7 mouse cellular contexts compared by ENCODE assay signal in genomic region chr1:52597761-52598160, GRCm38 (mm10). TPM values are rescaled to one million over a fixed set of nuclear protein-coding genes. Genes with fewer than 3 reads are reported as not detected.
A peak's percentile ranks its signal among the peaks of the same experiment; 100 is the strongest.
DNase-seq lines count a peak whose midpoint lies in the region; ATAC-seq and TF ChIP-seq lines count a peak whose summit lies in the region.

No protein-coding gene starts in this region.

- no peak for TF ChIP-seq CTCF in E14TG2a.4 (conservative IDR thresholded peaks at IDR 0.05; ENCODE audit: low read length)

- H3K4me1 ChIP-seq in E14TG2a.4 (replicated peaks; ENCODE audit: low read depth, low read length) = peaks cover 28% of the 10 kb centered on the region
- peaks cover 3% of the 10 kb centered on the region; the same call in 1 of the 2 replicates for H3K4me1 ChIP-seq in forebrain, embryonic 12.5 days
- H3K4me1 ChIP-seq in hindbrain, embryonic 13.5 days (replicated peaks) = peaks cover 15% of the 10 kb centered on the region

- H3K27me3 ChIP-seq in E14TG2a.4 (ENCODE audit: insufficient read depth, low read length) = no peaks in the 10 kb centered on the region
- H3K27me3 ChIP-seq in forebrain, embryonic 12.5 days = no peaks in the 10 kb centered on the region
- no peaks in the 10 kb centered on the region for H3K27me3 ChIP-seq in hindbrain, embryonic 13.5 days

- no peaks in the 10 kb centered on the region for H3K36me3 ChIP-seq in E14TG2a.4 (ENCODE audit: insufficient read depth, low read length)
- H3K36me3 ChIP-seq in forebrain, embryonic 12.5 days (replicated peaks) = no peaks in the 10 kb centered on the region
- H3K36me3 ChIP-seq in hindbrain, embryonic 13.5 days = no peaks in the 10 kb centered on the region

- H3K27ac ChIP-seq in forebrain, embryonic 12.5 days = no peak overlapping the region
- no peak overlapping the region for H3K27ac ChIP-seq in hindbrain, embryonic 13.5 days

- peaks cover 32% of the 10 kb centered on the region for H3K9me3 ChIP-seq in E14TG2a.4 (ENCODE audit: low read length)
- H3K9me3 ChIP-seq in forebrain, embryonic 12.5 days = no peaks in the 10 kb centered on the region
- H3K9me3 ChIP-seq in hindbrain, embryonic 13.5 days = no peaks in the 10 kb centered on the region

- no peak overlapping the region for H3K9ac ChIP-seq in forebrain, embryonic 12.5 days
- H3K9ac ChIP-seq in hindbrain, embryonic 13.5 days = no peak overlapping the region

- H3K4me3 ChIP-seq in E14TG2a.4 (replicated peaks; ENCODE audit: low read length) = peak overlapping the region; percentile 35
- no peak overlapping the region for H3K4me3 ChIP-seq in forebrain, embryonic 12.5 days (replicated peaks)
- H3K4me3 ChIP-seq in hindbrain, embryonic 13.5 days = no peak overlapping the region

- peak; percentile 72; the same call in 1 of the 2 replicates for ATAC-seq in forebrain, embryonic 12.5 days (ENCODE audit: low FRiP score)
- peak; percentile 60; the same call in 1 of the 2 replicates for ATAC-seq in hindbrain, embryonic 13.5 days (ENCODE audit: low FRiP score)
- ATAC-seq in megakaryocyte, adult 5-6 weeks (ENCODE audit: poor library complexity, severe bottlenecking) = peak; percentile 54; the same call in 1 of the 2 replicates

- H3K4me2 ChIP-seq in forebrain, embryonic 12.5 days = peak overlapping the region; percentile 32
- peak overlapping the region; percentile 41 for H3K4me2 ChIP-seq in hindbrain, embryonic 13.5 days

- WGBS in forebrain, embryonic 12.5 days = 50% methylated on average over 11 of the region's 11 CpGs
- WGBS in hindbrain, embryonic 13.5 days = 59% methylated on average over 11 of the region's 11 CpGs

- DNase-seq in ZHBTc4 (ENCODE audit: low read depth, low spot score) = peak; percentile 45
- DNase-seq in left cerebral cortex, adult 11 months (ENCODE audit: low spot score) = peak; percentile 25
- DNase-seq in telencephalon, adult 2 months (ENCODE audit: low read depth, low spot score) = peak; percentile 34

RNA-seq across cellular contexts. Expression of gene Nemp2, which starts 32.7 kb away (rescaled TPM):
- polyA plus RNA-seq in forebrain, embryonic 12.5 days (2016; fragmentation: Nextera tagmentation; extraction: Ambion mirVana) = 10.9 and 12.2 TPM in 2 replicates
- 6.3 and 7.1 TPM in 2 replicates for polyA plus RNA-seq in hindbrain, embryonic 13.5 days (2015; fragmentation: Nextera tagmentation; extraction: Ambion mirVana)
- total RNA-seq in megakaryocyte, adult 5-6 weeks (2015) = 18.1 and 19.6 TPM in 2 replicates
- total RNA-seq in megakaryocyte, adult 5-6 weeks (2017) = 19.4 and 20.3 TPM in 2 replicates
